In genomic region chr11:108287321-108287720, GRCm38 (mm10) we compare ENCODE assay signal across 13 mouse cellular contexts. TPM values are rescaled to one million over a fixed set of nuclear protein-coding genes. Genes with fewer than 3 reads are reported as not detected.
DNase-seq lines count a peak whose midpoint lies in the region; ATAC-seq lines count a peak whose summit lies in the region.
"Had no signal": no experiment of that assay in that cellular context is flagged by ENCODE, and none has a peak within 500 bp of the region (broad histone marks: within the 10 kb centered on the region; RNA-seq: fewer than 3 reads in every experiment).

No protein-coding gene starts in this region.

- no peak overlapping the region for H3K9ac ChIP-seq in kidney, embryonic 14.5 days (ENCODE audit: low read depth, low read length)
- H3K9ac ChIP-seq: hindbrain, embryonic 14.5 days; liver, embryonic 13.5 days had no signal

- no peak overlapping the region for H3K4me3 ChIP-seq in kidney, embryonic 14.5 days (ENCODE audit: low read length)
- H3K4me3 ChIP-seq: liver, embryonic 13.5 days had no signal

- ATAC-seq in kidney, embryonic 14.5 days (ENCODE audit: low FRiP score, low TSS enrichment): no peak
- ATAC-seq in CD4-positive, CD25-positive, alpha-beta regulatory T cell, adult 4 months: no peak
- ATAC-seq: midbrain, embryonic 16.5 days had no signal

- H3K4me1 ChIP-seq in kidney, embryonic 14.5 days (ENCODE audit: control insufficient read depth, insufficient read depth, low read length): no peaks in the 10 kb centered on the region
- H3K4me1 ChIP-seq: liver, embryonic 13.5 days had no signal

- no peak overlapping the region for H3K27ac ChIP-seq in kidney, embryonic 14.5 days (ENCODE audit: low read depth, low read length)
- H3K27ac ChIP-seq: hindbrain, embryonic 14.5 days; liver, embryonic 13.5 days had no signal

- 44% methylated on average over 2 of the region's 2 CpGs for WGBS in kidney, embryonic 14.5 days

- H3K4me2 ChIP-seq in kidney, embryonic 14.5 days (replicated peaks; ENCODE audit: low read depth, low read length): no peak overlapping the region
- H3K4me2 ChIP-seq: hindbrain, embryonic 14.5 days; liver, embryonic 13.5 days had no signal

- H3K36me3 ChIP-seq in kidney, embryonic 14.5 days (ENCODE audit: control insufficient read depth, insufficient read depth, low read length): no peaks in the 10 kb centered on the region
- H3K36me3 ChIP-seq: liver, embryonic 13.5 days had no signal

- peak; percentile 15 for DNase-seq in adrenal gland, postnatal 14 days
- DNase-seq in adrenal gland, postnatal 4 days (ENCODE audit: low spot score in 2 of 2): no peak
- DNase-seq in kidney, adult 11 months: peak; percentile 22
- peak; percentile 32 for DNase-seq in urinary bladder, postnatal 14 days (ENCODE audit: low spot score)
- DNase-seq in urinary bladder, postnatal 4 days (ENCODE audit: low spot score in 2 of 2): no peak
- peak; percentile 32 for DNase-seq in telencephalon, adult 2 months (ENCODE audit: low read depth, low spot score)
- DNase-seq: adrenal gland, adult 8-10 months; liver, embryonic 13.5 days had no signal

- H3K9me3 ChIP-seq in kidney, embryonic 14.5 days (ENCODE audit: control insufficient read depth, low read length): no peaks in the 10 kb centered on the region
- H3K9me3 ChIP-seq: liver, embryonic 13.5 days had no signal

- H3K27me3 ChIP-seq in kidney, embryonic 14.5 days (ENCODE audit: control insufficient read depth, insufficient read depth, low read length): no peaks in the 10 kb centered on the region
- H3K27me3 ChIP-seq: liver, embryonic 13.5 days had no signal

RNA-seq across cellular contexts. Expression of gene Apoh, which starts 55.8 kb away (rescaled TPM):
- total RNA-seq in adrenal gland, postnatal 14 days (2021): 25.6 and 429 TPM in 2 replicates
- total RNA-seq in adrenal gland, postnatal 4 days (2021): 100 to 1,000 TPM in 1 of 2 experiments, 1 to 10 TPM in 1; 7.8 to 315 TPM
- polyA plus RNA-seq in kidney, embryonic 14.5 days (2014; fragmentation: Nextera tagmentation; extraction: Ambion mirVana): not detected in 2 replicates
- not detected for polyA plus RNA-seq in CD4-positive, CD25-positive, alpha-beta regulatory T cell, adult 4 months (2017; shearing (Covaris generic))
- total RNA-seq: common myeloid progenitor, adult 5-6 weeks had no signal

RNA-seq across cellular contexts. Expression of gene Prkca, which starts 56.4 kb away (rescaled TPM):
- 9.3 and 15.9 TPM in 2 replicates for total RNA-seq in adrenal gland, postnatal 14 days (2021)
- total RNA-seq in adrenal gland, postnatal 4 days (2021): 10 to 100 TPM; 10.9 to 18.1 TPM
- 6.7 and 10.9 TPM in 2 replicates for polyA plus RNA-seq in kidney, embryonic 14.5 days (2014; fragmentation: Nextera tagmentation; extraction: Ambion mirVana)
- polyA plus RNA-seq in CD4-positive, CD25-positive, alpha-beta regulatory T cell, adult 4 months (2017; shearing (Covaris generic)): 10 to 100 TPM; 13.0 to 15.3 TPM

Comparison
In these comparisons a context has a peak if more than half of its experiments do, and no peak if none do; other contexts are left out.
1. DNase-seq: peak in adrenal gland, postnatal 14 days (single experiment), kidney, adult 11 months (single experiment), urinary bladder, postnatal 14 days (single experiment) and telencephalon, adult 2 months (single experiment); none in adrenal gland, postnatal 4 days (0 of 2) and urinary bladder, postnatal 4 days (0 of 2).